Mouse (Mus musculus) thymus, postnatal 0 days (tissue): ENCODE measurements at regions not wholly inside any gene's neighbourhood (a gene's known extent, or its start where the extent isn't known, plus 50 kb on each side); places are given as distances from the start of the nearest gene placed in this dataset.
A peak's percentile ranks its signal among the peaks of the same experiment; 100 is the strongest.

Source experiments
- DNase-seq: peaks from one replicate; pipeline ENCODE4 v3.0.0-alpha.2; 2015; ENCODE audit warnings: low spot score

GRCm38 (mm10) chr12:52368034-52368433 is 135.7 kb upstream of the Arhgap5 start:
- no peak for DNase-seq

- DNase-seq: no peak
Observed at GRCm38 (mm10) chr12:52368466-52368865, 135.3 kb upstream of the Arhgap5 start.

- DNase-seq: no peak
Observed at GRCm38 (mm10) chr12:52370153-52370710, 133.5 kb upstream of the Arhgap5 start.

GRCm38 (mm10) chr12:52375116-52375515 is 128.7 kb upstream of the Arhgap5 start:
- DNase-seq: no peak

GRCm38 (mm10) chr12:52376692-52377462 is 126.9 kb upstream of the Arhgap5 start:
- no peak for DNase-seq

- DNase-seq: no peak
Observed at GRCm38 (mm10) chr12:52377463-52377848, 126.3 kb upstream of the Arhgap5 start.

- no peak for DNase-seq
Observed at GRCm38 (mm10) chr12:52379245-52379644, 124.5 kb upstream of the Arhgap5 start.

- no peak for DNase-seq
Observed at GRCm38 (mm10) chr12:52379960-52380359, 123.8 kb upstream of the Arhgap5 start.

GRCm38 (mm10) chr12:52381161-52381967 is 122.4 kb upstream of the Arhgap5 start:
- DNase-seq: no peak

- no peak for DNase-seq
Observed at GRCm38 (mm10) chr12:52381968-52382325, 121.8 kb upstream of the Arhgap5 start.

GRCm38 (mm10) chr12:52382832-52383580 is 120.8 kb upstream of the Arhgap5 start:
- DNase-seq: peak; percentile 5

- DNase-seq: no peak
Observed at GRCm38 (mm10) chr12:52389552-52389951, 114.2 kb upstream of the Arhgap5 start.

- DNase-seq: no peak
Observed at GRCm38 (mm10) chr12:52390242-52390641, 113.5 kb upstream of the Arhgap5 start.

- DNase-seq: no peak
Observed at GRCm38 (mm10) chr12:52392636-52393035, 111.1 kb upstream of the Arhgap5 start.

GRCm38 (mm10) chr12:52393981-52394718 is 109.6 kb upstream of the Arhgap5 start:
- no peak for DNase-seq

- no peak for DNase-seq
Observed at GRCm38 (mm10) chr12:52394719-52395062, 109.1 kb upstream of the Arhgap5 start.

GRCm38 (mm10) chr12:52395111-52395510 is 108.7 kb upstream of the Arhgap5 start:
- no peak for DNase-seq

GRCm38 (mm10) chr12:52396178-52396841 is 107.5 kb upstream of the Arhgap5 start:
- DNase-seq: no peak

- DNase-seq: no peak
Observed at GRCm38 (mm10) chr12:52397718-52398510, 105.9 kb upstream of the Arhgap5 start.

- DNase-seq: no peak
Observed at GRCm38 (mm10) chr12:52398511-52398975, 105.2 kb upstream of the Arhgap5 start.
